Mouse (Mus musculus): ENCODE data around the gene Ppp1r13l.

Ppp1r13l gene

DNA sequence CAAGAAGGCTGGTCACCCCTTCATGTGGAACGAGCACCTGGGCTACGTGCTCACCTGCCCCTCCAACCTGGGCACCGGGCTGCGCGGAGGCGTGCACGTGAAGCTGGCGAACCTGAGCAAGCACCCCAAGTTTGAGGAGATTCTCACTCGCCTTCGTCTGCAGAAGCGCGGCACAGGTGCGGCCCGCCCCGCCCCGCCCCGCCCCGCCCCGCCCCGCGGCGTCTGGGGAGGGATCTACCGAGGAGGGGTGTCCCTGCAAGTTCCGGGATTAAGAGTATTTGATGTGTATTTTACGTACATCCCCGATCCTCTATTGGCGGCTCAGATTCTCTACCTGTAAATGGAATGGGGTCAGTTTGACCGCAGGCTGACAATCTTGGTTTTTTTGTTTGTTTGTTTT, 60.6 kb downstream of the Ppp1r13l start:
- no peak for DNase-seq

DNA sequence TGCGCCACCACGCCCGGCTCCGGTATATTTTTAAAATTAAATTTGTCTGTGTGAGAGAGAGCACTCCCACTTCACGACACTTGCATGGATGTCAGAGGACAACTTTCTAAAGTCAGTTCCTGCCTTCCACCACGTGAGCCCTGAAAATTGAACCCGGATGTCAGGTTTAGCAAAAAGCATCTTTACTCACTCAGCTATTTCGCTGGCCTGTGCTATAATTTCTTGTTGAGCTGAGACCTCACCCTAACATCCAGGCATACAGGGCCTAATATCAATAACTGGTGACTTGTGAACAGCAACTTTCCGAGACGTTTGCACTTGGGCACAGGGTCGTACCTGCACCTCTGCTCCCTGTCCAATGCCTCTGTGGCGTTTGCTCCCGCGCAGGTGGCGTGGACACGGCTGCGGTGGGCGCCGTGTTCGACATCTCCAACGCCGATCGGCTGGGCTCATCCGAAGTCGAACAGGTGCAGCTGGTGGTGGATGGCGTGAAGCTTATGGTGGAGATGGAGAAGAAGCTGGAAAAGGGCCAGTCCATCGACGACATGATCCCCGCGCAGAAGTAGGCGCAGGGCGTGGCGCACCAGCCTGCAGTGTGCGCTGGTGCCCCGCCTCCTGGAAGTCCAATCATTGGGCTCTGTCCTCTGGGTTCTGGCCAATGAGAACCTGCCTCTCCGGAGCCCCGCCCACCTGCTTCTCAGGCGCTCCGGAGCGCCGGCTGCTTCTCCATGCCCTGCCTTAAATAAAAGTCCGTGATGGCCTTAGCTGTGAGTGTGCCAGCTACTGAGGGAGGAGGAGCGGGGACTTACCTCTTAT, 61.5 kb downstream of the Ppp1r13l start:
- DNase-seq = peak; percentile 92

DNA sequence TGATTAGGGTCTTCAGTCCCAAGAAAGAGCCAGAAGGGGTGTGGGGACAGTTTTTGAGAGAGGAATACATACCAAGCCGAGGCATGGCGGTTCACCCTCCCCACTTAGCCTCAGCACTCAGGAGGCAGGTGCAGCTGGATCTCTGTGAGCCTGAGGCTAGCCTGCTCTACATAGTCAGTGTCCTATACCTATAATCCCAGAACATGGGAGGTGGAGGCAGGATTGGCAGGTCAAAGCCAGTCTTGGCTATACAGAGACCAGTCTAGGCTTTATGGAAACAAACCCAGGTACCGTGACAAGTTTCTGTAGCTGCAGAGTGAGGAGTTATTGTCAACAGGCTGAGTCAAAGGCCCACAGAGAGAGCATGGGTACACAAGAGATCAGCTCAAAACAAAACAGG, 63.5 kb downstream of the Ppp1r13l start:
- DNase-seq = no peak

DNA sequence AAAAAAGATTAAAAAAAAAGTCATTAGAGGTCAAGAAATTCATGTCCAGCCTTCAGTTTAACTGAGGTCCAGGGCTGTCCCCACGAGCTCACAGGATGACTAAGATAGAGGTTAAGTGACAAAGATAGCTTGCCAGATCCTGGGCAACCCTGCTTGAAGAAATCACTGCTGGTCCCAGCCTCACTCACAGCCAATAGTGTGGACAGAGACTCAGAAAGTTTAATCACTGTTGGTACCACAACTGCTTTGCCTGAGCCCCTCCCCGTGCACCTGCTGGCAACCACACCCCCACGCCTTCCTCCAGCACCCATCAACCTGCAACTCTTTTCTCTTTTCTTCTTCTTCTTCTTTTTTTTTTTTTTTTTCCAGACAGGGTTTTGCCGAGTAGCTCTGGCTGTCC, 64.5 kb downstream of the Ppp1r13l start:
- no peak for DNase-seq

DNA sequence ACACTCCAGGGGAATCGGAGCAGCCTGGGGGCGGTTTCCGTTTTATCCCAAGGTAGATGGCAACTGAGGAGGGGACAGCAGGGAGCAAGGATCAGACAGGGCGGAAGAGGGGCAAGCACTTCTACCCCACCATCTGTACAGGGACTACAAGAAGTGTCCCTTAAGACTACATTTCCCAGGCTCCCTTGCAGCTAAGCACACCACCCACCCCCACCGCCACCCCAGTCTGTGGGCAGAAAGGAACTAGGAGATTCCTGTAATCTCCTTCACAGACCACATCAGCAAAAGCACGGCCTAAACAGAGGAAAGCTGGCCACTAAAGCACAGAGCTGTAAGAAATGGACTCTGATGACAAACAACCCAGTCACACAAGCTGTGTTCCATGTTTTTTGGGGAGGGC, 66.8 kb downstream of the Ppp1r13l start:
- DNase-seq = no peak

DNA sequence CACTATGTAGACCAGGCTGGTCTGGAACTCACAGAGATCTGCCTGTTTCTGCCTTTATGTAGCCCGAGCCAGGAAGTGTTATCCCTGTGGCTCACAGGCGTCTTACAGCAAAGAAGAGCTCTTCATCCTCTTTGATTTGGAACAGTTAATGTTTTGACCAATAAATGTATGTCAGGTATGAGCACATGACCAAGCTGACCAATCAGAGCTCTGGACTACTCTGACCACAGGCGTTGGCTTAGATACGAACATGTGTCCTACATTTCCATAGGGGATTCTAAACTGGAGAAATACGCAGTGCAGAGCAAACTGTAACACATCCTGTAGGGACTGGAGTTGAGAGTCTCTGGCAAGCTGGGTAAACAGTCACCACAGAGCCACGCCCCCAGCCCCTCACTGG, 67.3 kb downstream of the Ppp1r13l start:
- DNase-seq = no peak

All from lung, postnatal 4 days (tissue).